Mouse (Mus musculus): ENCODE measurements at regions not wholly inside any gene's neighbourhood (a gene's known extent, or its start where the extent isn't known, plus 50 kb on each side); places are given as distances from the start of the nearest gene placed in this dataset.

DNA sequence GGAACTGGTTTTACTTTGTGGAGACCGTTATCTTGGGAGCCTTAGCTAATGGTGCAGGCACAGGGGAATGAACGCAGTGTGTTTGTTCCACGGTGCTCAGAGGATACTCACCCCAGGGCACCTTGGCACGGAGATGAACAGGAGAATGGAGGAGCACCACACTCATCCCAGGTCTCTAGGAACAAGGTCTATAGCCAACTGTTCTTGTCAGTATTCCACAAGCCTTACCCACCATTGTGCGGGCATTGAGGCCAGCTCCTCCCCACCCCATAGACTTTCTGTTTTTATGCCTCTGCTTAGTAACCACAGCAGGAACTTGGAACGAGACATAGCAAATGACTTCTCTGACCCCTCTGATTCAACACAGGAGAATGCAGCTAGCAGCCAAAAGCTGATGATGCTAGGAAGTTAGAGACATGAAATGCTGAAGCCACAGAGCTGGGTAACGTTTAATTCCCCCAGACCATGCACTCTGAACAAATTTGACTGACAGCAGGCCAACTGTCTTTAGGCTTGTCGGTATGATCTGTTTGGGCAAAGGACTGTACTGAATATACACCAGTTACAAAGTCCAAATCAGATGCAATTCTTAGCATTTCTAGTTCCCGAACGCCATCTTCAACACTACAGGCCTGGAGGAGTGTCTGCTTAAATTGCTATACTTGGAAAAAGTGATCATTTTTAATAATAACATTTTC is 321.2 kb upstream of the Map3k7 start:
- TF ChIP-seq CTCF (IDR thresholded peaks at IDR 0.05; ENCODE audit: low read depth, low read length) (no peak), GATA1 (IDR thresholded peaks at IDR 0.05; ENCODE audit: borderline replicate concordance, low read length) (no peak)
